Mouse (Mus musculus) ovary, adult 18-20 months (tissue): ENCODE data around the gene Fa2h.
"Not testable (repeated sequence)": the region's sequence is repeated elsewhere in the genome, so short reads cannot be mapped to it uniquely, and the experiment has no call there.

Source experiments
- DNase-seq: peaks from one replicate; pipeline ENCODE4 v3.0.0; 2022; ENCODE audit warnings: low spot score, mixed read lengths

Fa2h gene

GRCm38 (mm10) chr8:111358905-111359304 is 34.7 kb downstream of the Fa2h start:
- DNase-seq, result no peak

- no peak for DNase-seq
Observed at GRCm38 (mm10) chr8:111357433-111357832, 36.2 kb downstream of the Fa2h start.

- DNase-seq, result no peak
Observed at GRCm38 (mm10) chr8:111353497-111353896, 40.1 kb downstream of the Fa2h start.

GRCm38 (mm10) chr8:111352289-111352688 is 41.3 kb downstream of the Fa2h start:
- no peak for DNase-seq

GRCm38 (mm10) chr8:111350577-111350976 is 43.0 kb downstream of the Fa2h start:
- DNase-seq, result no peak

GRCm38 (mm10) chr8:111343225-111343624 is 50.4 kb downstream of the Fa2h start:
- peak; percentile 48 for DNase-seq

- DNase-seq, result no peak
Observed at GRCm38 (mm10) chr8:111340186-111340585, 53.4 kb downstream of the Fa2h start.

- no peak for DNase-seq
Observed at GRCm38 (mm10) chr8:111338370-111339208, 55.0 kb downstream of the Fa2h start.

- peak; percentile 36 for DNase-seq
Observed at GRCm38 (mm10) chr8:111337890-111338347, 55.7 kb downstream of the Fa2h start, which contains the start of gene Mlkl. Gene Mlkl, minus strand, starts transcription at chr8:111338177.

- DNase-seq, result no peak
Observed at GRCm38 (mm10) chr8:111337311-111337889, 56.2 kb downstream of the Fa2h start.

- DNase-seq, result no peak
Observed at GRCm38 (mm10) chr8:111336692-111337091, 56.9 kb downstream of the Fa2h start.

GRCm38 (mm10) chr8:111325222-111325790 is 68.3 kb downstream of the Fa2h start:
- no peak for DNase-seq

- DNase-seq, result no peak
Observed at GRCm38 (mm10) chr8:111314729-111315128, 78.9 kb downstream of the Fa2h start.

- DNase-seq, result not testable (repeated sequence)
Observed at GRCm38 (mm10) chr8:111313961-111314360, 79.7 kb downstream of the Fa2h start.

GRCm38 (mm10) chr8:111312758-111313162 is 80.9 kb downstream of the Fa2h start:
- no peak for DNase-seq

- not testable (repeated sequence) for DNase-seq
Observed at GRCm38 (mm10) chr8:111310006-111310405, 83.6 kb downstream of the Fa2h start.

- DNase-seq, result peak; percentile 74
Observed at GRCm38 (mm10) chr8:111305031-111305730, 88.4 kb downstream of the Fa2h start.

- no peak for DNase-seq
Observed at GRCm38 (mm10) chr8:111304359-111304758, 89.3 kb downstream of the Fa2h start.

GRCm38 (mm10) chr8:111303076-111303803 is 90.4 kb downstream of the Fa2h start:
- DNase-seq, result not testable (repeated sequence)

GRCm38 (mm10) chr8:111300597-111301546 is 92.8 kb downstream of the Fa2h start:
- no peak for DNase-seq
